Mouse (Mus musculus) cerebellum, adult 2 months (tissue): ENCODE data around the gene C2.

ENCODE experiments used
- CTCF ChIP-seq: fragments of 200-500 bp; IDR thresholded peaks from 2 replicates; pipeline ENCODE4 v1.5.1; 2011; ENCODE audit warnings: low read depth, mild to moderate bottlenecking, control low read depth, low read length, moderate library complexity, borderline replicate concordance; ENCODE audit not compliant: insufficient read depth
- POLR2A ChIP-seq: fragments of 200-500 bp; IDR thresholded peaks from 2 replicates; pipeline ENCODE4 v1.6.1; 2011; ENCODE audit warnings: low read length, control low read depth, borderline replicate concordance; ENCODE audit not compliant: insufficient read depth

DNA sequence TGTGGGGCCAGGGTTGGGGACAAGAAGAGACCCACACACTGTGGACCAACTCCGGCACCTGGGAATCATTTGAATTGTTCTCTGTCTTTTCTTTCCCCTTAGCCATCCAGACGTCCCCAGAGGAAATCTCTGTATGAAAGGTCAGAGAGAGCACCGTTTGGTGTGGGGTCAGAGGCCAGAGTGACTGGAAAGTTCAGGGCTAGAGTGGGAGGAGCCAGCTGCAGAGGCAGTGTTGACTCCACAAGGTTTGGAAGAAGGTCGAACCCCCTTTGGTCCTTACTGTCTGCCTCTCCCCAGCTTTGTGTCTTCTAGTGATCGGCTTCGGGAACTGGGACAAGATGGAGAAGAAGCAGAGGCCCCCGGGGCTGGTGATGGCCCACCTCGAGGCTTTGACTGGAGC is 44.6 kb downstream of the C2 start:
- TF ChIP-seq POLR2A (no peak), CTCF (no peak)
